Mouse (Mus musculus) lung, embryonic 14.5 days (tissue): ENCODE results near the gene Chpt1. TPM values are rescaled to one million over a fixed set of nuclear protein-coding genes. Genes with fewer than 3 reads are reported as not detected.

Source experiments
- ATAC-seq: fragments of 200-750 bp; cut with Nextera tagmentation; 2 replicates; pipeline ENCODE4 v1.8.0; 2017; ENCODE audit warnings: mild to moderate bottlenecking, moderate TSS enrichment, moderate library complexity; ENCODE audit not compliant: insufficient read depth
- DNase-seq: peaks from one replicate; pipeline ENCODE4 v3.0.0-alpha.2; 2015
- H3K27ac ChIP-seq: fragments of 300-500 bp; sonication (generic); 2 replicates; pipeline ENCODE4 v1.5.1; 2014; ENCODE audit warnings: low read depth, mild to moderate bottlenecking, moderate library complexity
- H3K27me3 ChIP-seq: fragments of 300-500 bp; sonication (generic); 2 replicates; pipeline ENCODE4 v1.6.1; 2014; ENCODE audit warnings: low read length, control low read depth; ENCODE audit not compliant: insufficient read depth
- H3K36me3 ChIP-seq: fragments of 300-500 bp; sonication (generic); 2 replicates; pipeline ENCODE4 v1.6.1; 2014; ENCODE audit warnings: control low read depth; ENCODE audit not compliant: insufficient read depth
- H3K4me1 ChIP-seq: fragments of 300-500 bp; sonication (generic); 2 replicates; pipeline ENCODE4 v1.6.1; 2014; ENCODE audit warnings: antibody characterized with exemption, control low read depth; ENCODE audit not compliant: insufficient read depth
- H3K4me2 ChIP-seq: fragments of 300-500 bp; sonication (generic); 2 replicates; pipeline ENCODE4 v1.6.1; 2014; ENCODE audit warnings: mild to moderate bottlenecking
- H3K4me3 ChIP-seq: fragments of 300-500 bp; sonication (generic); 2 replicates; pipeline ENCODE4 v1.5.1; 2014; ENCODE audit warnings: low read depth, low read length
- H3K9ac ChIP-seq: fragments of 300-500 bp; sonication (generic); 2 replicates; pipeline ENCODE4 v1.6.1; 2014
- H3K9me3 ChIP-seq: fragments of 300-500 bp; sonication (generic); 2 replicates; pipeline ENCODE4 v1.6.1; 2016; ENCODE audit warnings: low read depth, low read length, control low read depth
- CTCF ChIP-seq: IDR thresholded peaks from 2 replicates; pipeline ENCODE4 v1.5.1; 2016; ENCODE audit warnings: antibody characterized with exemption, low read depth
- WGBS: fragments of 180-500 bp; shearing (Covaris S2); extraction: QIAGEN DNeasy Blood & Tissue Kit; methylation state at CpG from one replicate; pipeline ENCODE4 v1.1.7; 2014; 5-methylcytosine and 5-hydroxymethylcytosine counted together
- polyA plus RNA-seq: library from polyadenylated mRNA; unstranded; fragments of >200 nt; fragmentation: Nextera tagmentation; extraction: Ambion mirVana; gene quantifications from 2 replicates; pipeline ENCODE4 v1.2.1, GENCODE M21; 2014

Chpt1 gene
- polyA plus RNA-seq: 40.5 and 43.7 TPM in 2 replicates

GRCm38 (mm10) chr10:88503421-88504314 lies at the start of gene Chpt1:
TSS of gene Chpt1 (minus strand) at chr10:88504073.
- WGBS: under 1% methylated on average over 74 of the region's 80 CpGs
- Histone ChIP-seq H3K27ac (peak within 1 kb of the TSS; percentile 70; the same call in 1 of the 2 replicates), H3K9ac (peak within 1 kb of the TSS; percentile 80), H3K27me3 (no peaks in the 10 kb centered on the region), H3K36me3 (no peaks in the 10 kb centered on the region), H3K4me1 (peaks cover 12% of the 10 kb centered on the region), H3K4me3 (peak within 1 kb of the TSS; percentile 68), H3K9me3 (no peaks in the 10 kb centered on the region), H3K4me2 (peak within 1 kb of the TSS; percentile 86)
- peak; percentile 96 for ATAC-seq
- TF ChIP-seq CTCF: no peak
- peak; percentile 87 for DNase-seq

GRCm38 (mm10) chr10:88552738-88553137 lies 48.9 kb upstream of the Chpt1 start:
- Histone ChIP-seq H3K4me3 (no peak overlapping the region), H3K4me1 (no peaks in the 10 kb centered on the region), H3K9me3 (peaks cover 3% of the 10 kb centered on the region; the same call in 1 of the 2 replicates), H3K9ac (no peak overlapping the region), H3K4me2 (no peak overlapping the region), H3K27me3 (no peaks in the 10 kb centered on the region), H3K27ac (no peak overlapping the region), H3K36me3 (no peaks in the 10 kb centered on the region)
- ATAC-seq (no peak), DNase-seq (peak; percentile 8)
- TF ChIP-seq CTCF: peak; percentile 35; the same call in 1 of the 2 replicates
- 64% methylated on average over 2 of the region's 2 CpGs for WGBS

DNA sequence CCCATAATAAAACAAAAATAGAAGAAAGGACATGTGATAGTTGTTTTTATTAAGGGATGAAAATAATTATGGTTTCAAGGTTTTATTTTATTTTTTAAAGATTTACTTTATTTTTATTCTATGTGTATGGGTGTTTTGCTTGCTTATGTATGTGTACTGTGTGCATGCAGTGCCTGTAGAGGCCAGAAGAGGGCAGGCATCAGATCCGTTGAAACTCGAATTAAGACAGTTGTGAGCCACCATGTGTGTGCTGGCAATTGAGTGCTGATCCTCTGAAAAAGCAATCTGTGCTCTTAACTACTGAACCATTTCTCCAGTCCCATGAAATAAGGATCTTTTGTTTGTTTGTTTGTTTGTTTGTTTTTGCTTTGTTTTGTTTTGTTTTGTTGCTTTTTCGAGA lies 46.4 kb upstream of the Chpt1 start:
- H3K27ac ChIP-seq: no peak overlapping the region
- H3K9ac ChIP-seq: no peak overlapping the region
- H3K4me3 ChIP-seq: no peak overlapping the region
- peak; percentile 34 for TF ChIP-seq CTCF
- H3K36me3 ChIP-seq: no peaks in the 10 kb centered on the region
- DNase-seq: peak; percentile 16
- H3K4me2 ChIP-seq: no peak overlapping the region
- H3K9me3 ChIP-seq: peaks cover 3% of the 10 kb centered on the region; the same call in 1 of the 2 replicates
- no peak for ATAC-seq
- H3K4me1 ChIP-seq: no peaks in the 10 kb centered on the region
- WGBS: 71% methylated on average over 3 of the region's 3 CpGs
- H3K27me3 ChIP-seq: no peaks in the 10 kb centered on the region

- DNase-seq: no peak
- no peak overlapping the region for H3K27ac ChIP-seq
- no peaks in the 10 kb centered on the region for H3K4me1 ChIP-seq
- H3K9ac ChIP-seq: no peak overlapping the region
- WGBS: 49% methylated on average over 2 of the region's 2 CpGs
- H3K4me2 ChIP-seq: no peak overlapping the region
- no peaks in the 10 kb centered on the region for H3K27me3 ChIP-seq
- ATAC-seq: no peak
- TF ChIP-seq CTCF: no peak
- H3K36me3 ChIP-seq: no peaks in the 10 kb centered on the region
- H3K9me3 ChIP-seq: peaks cover 10% of the 10 kb centered on the region; the same call in 1 of the 2 replicates
- H3K4me3 ChIP-seq: no peak overlapping the region
Measured at GRCm38 (mm10) chr10:88547635-88548034, 43.8 kb upstream of the Chpt1 start.

- Histone ChIP-seq H3K36me3 (no peaks in the 10 kb centered on the region), H3K27ac (no peak overlapping the region), H3K4me2 (no peak overlapping the region), H3K9me3 (no peaks in the 10 kb centered on the region), H3K4me1 (no peaks in the 10 kb centered on the region), H3K27me3 (no peaks in the 10 kb centered on the region), H3K4me3 (no peak overlapping the region), H3K9ac (no peak overlapping the region)
- DNase-seq (no peak), ATAC-seq (no peak)
- 59% methylated on average over 5 of the region's 5 CpGs for WGBS
- TF ChIP-seq CTCF: no peak
Measured at GRCm38 (mm10) chr10:88530631-88531030, 26.8 kb upstream of the Chpt1 start.

DNA sequence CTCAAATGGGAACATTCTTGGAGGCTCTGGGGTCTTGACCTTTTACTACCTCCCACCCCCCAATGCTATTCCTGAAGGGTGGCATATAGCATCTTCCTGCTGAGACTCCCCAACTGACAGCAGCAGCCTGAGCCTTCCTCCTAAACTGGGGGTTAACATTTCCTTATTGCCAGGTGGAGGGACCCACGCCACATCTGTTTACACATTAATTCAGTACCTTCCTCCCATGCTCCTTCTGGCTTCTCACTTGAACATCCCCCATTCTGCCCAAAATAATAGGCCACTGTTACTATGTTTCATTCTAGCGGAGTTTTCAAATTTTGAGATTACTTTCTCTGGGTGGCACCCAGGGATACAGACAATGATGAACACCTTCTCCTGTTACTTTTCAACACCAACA lies 20.1 kb upstream of the Chpt1 start:
- Histone ChIP-seq H3K4me2 (no peak overlapping the region), H3K4me3 (no peak overlapping the region), H3K9me3 (no peaks in the 10 kb centered on the region), H3K27me3 (no peaks in the 10 kb centered on the region), H3K9ac (no peak overlapping the region), H3K4me1 (no peaks in the 10 kb centered on the region), H3K27ac (no peak overlapping the region), H3K36me3 (no peaks in the 10 kb centered on the region)
- DNase-seq (no peak), ATAC-seq (no peak)
- WGBS: 67% methylated on average over 2 of the region's 2 CpGs
- no peak for TF ChIP-seq CTCF

GRCm38 (mm10) chr10:88523212-88523611 lies 19.3 kb upstream of the Chpt1 start:
- no peak overlapping the region for H3K4me2 ChIP-seq
- no peaks in the 10 kb centered on the region for H3K36me3 ChIP-seq
- DNase-seq (no peak), ATAC-seq (no peak)
- H3K4me3 ChIP-seq: no peak overlapping the region
- TF ChIP-seq CTCF: no peak
- H3K27ac ChIP-seq: no peak overlapping the region
- H3K4me1 ChIP-seq: no peaks in the 10 kb centered on the region
- H3K9me3 ChIP-seq: no peaks in the 10 kb centered on the region
- H3K27me3 ChIP-seq: no peaks in the 10 kb centered on the region
- 85% methylated on average over 1 of the region's 1 CpGs for WGBS
- no peak overlapping the region for H3K9ac ChIP-seq
